Mouse (Mus musculus): Measurements from ENCODE around the gene Sdk2. TPM values are rescaled to one million over a fixed set of nuclear protein-coding genes. Genes with fewer than 3 reads are reported as not detected.
A peak's percentile ranks its signal among the peaks of the same experiment; 100 is the strongest.

Sdk2 gene
- polyA plus RNA-seq, 1 experiment from 2014 or later = 2.5 TPM

- H3K9ac ChIP-seq (ENCODE audit: low read length) = no peak overlapping the region
- no peak overlapping the region for H3K4me3 ChIP-seq (replicated peaks; ENCODE audit: low read length)
- H3K9me3 ChIP-seq (replicated peaks; ENCODE audit: control insufficient read depth, low read length) = no peaks in the 10 kb centered on the region
- H3K4me2 ChIP-seq (ENCODE audit: low read depth, low read length) = no peak overlapping the region
- H3K27ac ChIP-seq (ENCODE audit: low read length) = no peak overlapping the region
- H3K4me1 ChIP-seq (ENCODE audit: control insufficient read depth, insufficient read depth, low read length) = 0 out of 2 replicates have a peak, but pooled peaks cover 8% of the 10 kb centered on the region
- no peak for ATAC-seq (ENCODE audit: insufficient read depth, low FRiP score)
- WGBS = 65% methylated on average over 8 of the region's 8 CpGs
- 0 out of 2 replicates have a peak, but pooled peaks cover 3% of the 10 kb centered on the region for H3K27me3 ChIP-seq (ENCODE audit: control insufficient read depth, insufficient read depth, low read length)
- no peaks in the 10 kb centered on the region for H3K36me3 ChIP-seq (ENCODE audit: control insufficient read depth, insufficient read depth, low read length)
These were observed 75.0 kb downstream of the Sdk2 start for GRCm38 (mm10) chr11:113991886-113992285.

- 5% methylated on average over 6 of the region's 6 CpGs for WGBS
These were observed 76.4 kb downstream of the Sdk2 start for GRCm38 (mm10) chr11:113990466-113990865.

DNA sequence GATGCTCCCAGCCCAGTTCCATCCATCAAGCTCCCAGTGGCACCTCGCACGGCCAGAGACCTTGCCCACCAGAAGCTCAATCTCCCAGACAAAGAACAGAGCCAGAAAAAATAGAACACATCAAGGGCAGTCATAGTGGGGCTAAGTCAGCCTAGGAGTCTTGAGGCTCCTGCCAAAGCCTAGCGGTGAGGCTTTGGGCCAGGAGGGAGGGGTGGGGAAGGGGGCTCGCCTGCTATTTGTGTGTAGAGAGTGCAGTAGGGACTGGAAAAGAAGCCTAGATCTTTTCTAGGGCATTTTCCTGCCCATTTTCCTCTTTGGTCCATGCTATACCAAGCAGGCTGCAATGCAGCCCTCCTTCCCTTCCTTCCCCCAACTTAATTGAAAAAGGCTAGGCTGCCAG is 76.8 kb downstream of the Sdk2 start:
- Histone ChIP-seq H3K9me3 (replicated peaks; ENCODE audit: control insufficient read depth, low read length) (no peaks in the 10 kb centered on the region), H3K4me3 (replicated peaks; ENCODE audit: low read length) (no peak overlapping the region), H3K4me1 (ENCODE audit: control insufficient read depth, insufficient read depth, low read length) (peaks cover 17% of the 10 kb centered on the region), H3K4me2 (ENCODE audit: low read depth, low read length) (peak overlapping the region; percentile 38; the same call in 1 of the 2 replicates), H3K9ac (ENCODE audit: low read length) (no peak overlapping the region), H3K27ac (ENCODE audit: low read length) (no peak overlapping the region), H3K27me3 (ENCODE audit: control insufficient read depth, insufficient read depth, low read length) (0 out of 2 replicates have a peak, but pooled peaks cover 3% of the 10 kb centered on the region), H3K36me3 (ENCODE audit: control insufficient read depth, insufficient read depth, low read length) (no peaks in the 10 kb centered on the region)
- no peak for ATAC-seq (ENCODE audit: insufficient read depth, low FRiP score)
- WGBS = 27% methylated on average over 4 of the region's 4 CpGs

More at GRCm38 (mm10) chr11:113990466-113990865, 76.4 kb downstream of the Sdk2 start:
- Histone ChIP-seq H3K27me3 (ENCODE audit: control insufficient read depth, insufficient read depth, low read length) (0 out of 2 replicates have a peak, but pooled peaks cover 3% of the 10 kb centered on the region), H3K4me3 (replicated peaks; ENCODE audit: low read length) (no peak overlapping the region; the same call in 1 of the 2 replicates), H3K9me3 (replicated peaks; ENCODE audit: control insufficient read depth, low read length) (no peaks in the 10 kb centered on the region), H3K9ac (ENCODE audit: low read length) (no peak overlapping the region), H3K27ac (ENCODE audit: low read length) (no peak overlapping the region), H3K4me2 (ENCODE audit: low read depth, low read length) (peak overlapping the region; percentile 38), H3K4me1 (ENCODE audit: control insufficient read depth, insufficient read depth, low read length) (peaks cover 17% of the 10 kb centered on the region), H3K36me3 (ENCODE audit: control insufficient read depth, insufficient read depth, low read length) (no peaks in the 10 kb centered on the region)
- 0 out of 2 replicates have a peak, but pooled peaks have one; percentile 26 for ATAC-seq (ENCODE audit: insufficient read depth, low FRiP score)

DNA sequence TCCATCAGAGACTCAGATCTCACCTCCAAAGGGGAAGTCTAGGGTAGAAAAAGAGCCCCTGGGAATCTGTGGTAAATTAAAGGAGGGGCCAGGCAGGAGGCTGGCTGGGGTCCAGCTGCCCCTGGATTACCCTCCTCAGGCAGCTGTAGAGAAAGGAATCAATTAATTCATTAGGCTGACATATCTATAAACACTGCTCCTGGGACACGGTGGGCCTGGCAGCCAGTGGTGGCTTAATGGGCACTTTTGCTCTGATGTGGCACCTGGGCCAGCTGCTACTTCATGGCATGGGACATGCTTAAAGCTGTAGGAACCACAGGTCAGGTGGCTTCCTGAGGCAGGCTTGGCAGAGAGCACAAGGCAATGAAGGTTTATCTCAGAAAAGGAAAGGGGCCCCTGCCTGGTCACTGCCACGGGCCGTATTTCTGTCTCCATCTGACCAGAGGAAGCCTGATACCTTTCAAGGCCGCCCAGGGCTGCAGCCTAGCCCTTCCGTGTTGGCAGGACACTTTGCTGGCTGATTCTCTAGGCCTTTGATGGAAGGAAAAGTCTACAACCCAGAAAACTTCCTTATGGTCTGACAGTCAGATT is 80.9 kb downstream of the Sdk2 start:
- H3K4me3 ChIP-seq (replicated peaks; ENCODE audit: low read length) = no peak overlapping the region

DNA sequence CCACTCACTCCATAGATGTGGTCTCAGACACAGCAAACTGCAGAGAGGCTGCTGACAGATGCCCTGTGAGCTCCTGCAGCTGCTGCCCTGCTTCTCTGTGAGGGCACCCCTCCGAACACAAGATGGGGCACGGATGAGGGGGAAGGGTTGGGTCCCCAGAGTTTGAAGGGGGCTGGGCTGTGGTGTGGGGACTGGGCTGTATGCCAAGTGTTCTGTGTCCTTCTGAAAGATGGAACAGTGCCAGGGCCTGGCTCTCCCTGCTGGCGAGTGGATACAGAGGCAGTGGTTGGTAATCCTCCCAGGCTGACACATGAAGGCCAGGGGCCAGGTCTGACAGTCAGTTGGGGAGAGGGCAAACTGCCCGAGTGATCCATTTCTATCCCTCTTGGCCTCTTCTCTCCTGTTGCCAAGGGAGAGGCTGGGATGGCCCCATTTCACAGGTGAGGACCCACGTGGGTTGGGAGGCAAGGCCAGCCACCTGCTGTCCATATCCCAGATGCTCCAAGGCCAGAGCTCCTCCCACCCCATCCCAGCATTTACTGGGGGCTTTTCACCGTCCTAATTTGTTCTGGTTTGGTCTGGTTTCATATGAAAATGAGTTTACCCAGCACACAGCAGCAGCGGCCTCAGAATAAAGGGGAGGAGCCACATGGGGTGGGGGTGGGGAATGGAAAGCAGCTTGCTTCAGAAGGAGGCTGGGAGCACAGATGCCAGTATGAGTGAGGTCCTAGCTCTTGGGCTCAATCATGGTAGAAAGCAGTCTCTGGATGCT is 84.9 kb downstream of the Sdk2 start:
- Histone ChIP-seq H3K9ac (ENCODE audit: low read length) (no peak overlapping the region), H3K4me3 (replicated peaks; ENCODE audit: low read length) (no peak overlapping the region), H3K4me2 (ENCODE audit: low read depth, low read length) (no peak overlapping the region), H3K27me3 (ENCODE audit: control insufficient read depth, insufficient read depth, low read length) (no peaks in the 10 kb centered on the region), H3K9me3 (replicated peaks; ENCODE audit: control insufficient read depth, low read length) (no peaks in the 10 kb centered on the region), H3K27ac (ENCODE audit: low read length) (no peak overlapping the region), H3K36me3 (ENCODE audit: control insufficient read depth, insufficient read depth, low read length) (no peaks in the 10 kb centered on the region), H3K4me1 (ENCODE audit: control insufficient read depth, insufficient read depth, low read length) (peaks cover 15% of the 10 kb centered on the region)
- peak; percentile 61; the same call in 1 of the 2 replicates for ATAC-seq (ENCODE audit: insufficient read depth, low FRiP score)
- 36% methylated on average over 7 of the region's 7 CpGs for WGBS

More for the DNA sequence above, 80.9 kb downstream of the Sdk2 start:
- Histone ChIP-seq H3K9me3 (replicated peaks; ENCODE audit: control insufficient read depth, low read length) (no peaks in the 10 kb centered on the region), H3K4me1 (ENCODE audit: control insufficient read depth, insufficient read depth, low read length) (peaks cover 23% of the 10 kb centered on the region), H3K9ac (ENCODE audit: low read length) (0 out of 2 replicates have a peak overlapping the region, but pooled peaks have one; percentile 1), H3K4me2 (ENCODE audit: low read depth, low read length) (no peak overlapping the region), H3K27me3 (ENCODE audit: control insufficient read depth, insufficient read depth, low read length) (0 out of 2 replicates have a peak, but pooled peaks cover 3% of the 10 kb centered on the region), H3K27ac (ENCODE audit: low read length) (no peak overlapping the region), H3K36me3 (ENCODE audit: control insufficient read depth, insufficient read depth, low read length) (no peaks in the 10 kb centered on the region)
- WGBS = 32% methylated on average over 5 of the region's 5 CpGs
- no peak for ATAC-seq (ENCODE audit: insufficient read depth, low FRiP score)

DNA sequence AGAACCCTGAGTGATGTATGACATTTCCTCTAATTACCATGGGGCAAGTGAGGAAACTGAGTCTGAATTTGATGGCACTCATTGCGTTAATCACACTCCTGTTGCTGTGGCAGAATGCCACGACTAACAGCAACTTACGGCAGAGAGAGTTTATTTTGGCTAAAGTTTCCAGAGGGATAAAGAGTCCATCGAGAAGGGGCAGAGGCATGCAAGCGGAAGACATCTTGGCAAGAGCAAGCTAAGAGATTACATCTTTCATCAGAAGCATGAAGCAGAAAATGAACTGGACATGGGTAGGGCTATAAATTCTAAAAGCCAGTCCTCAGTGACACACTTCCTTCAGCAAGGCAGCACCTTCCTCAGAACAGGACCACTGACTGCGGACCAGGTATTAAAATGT is 85.8 kb downstream of the Sdk2 start:
- H3K27me3 ChIP-seq (ENCODE audit: control insufficient read depth, insufficient read depth, low read length) = no peaks in the 10 kb centered on the region
- H3K9me3 ChIP-seq (replicated peaks; ENCODE audit: control insufficient read depth, low read length) = no peaks in the 10 kb centered on the region
- H3K27ac ChIP-seq (ENCODE audit: low read length) = no peak overlapping the region
- no peak overlapping the region for H3K4me3 ChIP-seq (replicated peaks; ENCODE audit: low read length)
- H3K9ac ChIP-seq (ENCODE audit: low read length) = no peak overlapping the region
- whole genome bisulfite sequencing = 61% methylated on average over 6 of the region's 6 CpGs
- no peak overlapping the region for H3K4me2 ChIP-seq (ENCODE audit: low read depth, low read length)
- no peaks in the 10 kb centered on the region for H3K36me3 ChIP-seq (ENCODE audit: control insufficient read depth, insufficient read depth, low read length)
- peaks cover 12% of the 10 kb centered on the region for H3K4me1 ChIP-seq (ENCODE audit: control insufficient read depth, insufficient read depth, low read length)
- no peak for ATAC-seq (ENCODE audit: insufficient read depth, low FRiP score)

GRCm38 (mm10) chr11:113978318-113978717 is 88.5 kb downstream of the Sdk2 start:
- H3K4me3 ChIP-seq (replicated peaks; ENCODE audit: low read length) = no peak overlapping the region
- H3K4me2 ChIP-seq (ENCODE audit: low read depth, low read length) = no peak overlapping the region
- no peaks in the 10 kb centered on the region for H3K9me3 ChIP-seq (replicated peaks; ENCODE audit: control insufficient read depth, low read length)
- no peak overlapping the region for H3K9ac ChIP-seq (ENCODE audit: low read length)
- H3K36me3 ChIP-seq (ENCODE audit: control insufficient read depth, insufficient read depth, low read length) = no peaks in the 10 kb centered on the region
- no peaks in the 10 kb centered on the region for H3K27me3 ChIP-seq (ENCODE audit: control insufficient read depth, insufficient read depth, low read length)
- 96% methylated on average over 12 of the region's 12 CpGs for WGBS
- no peak for ATAC-seq (ENCODE audit: insufficient read depth, low FRiP score)
- no peak overlapping the region for H3K27ac ChIP-seq (ENCODE audit: low read length)
- peaks cover 9% of the 10 kb centered on the region for H3K4me1 ChIP-seq (ENCODE audit: control insufficient read depth, insufficient read depth, low read length)

DNA sequence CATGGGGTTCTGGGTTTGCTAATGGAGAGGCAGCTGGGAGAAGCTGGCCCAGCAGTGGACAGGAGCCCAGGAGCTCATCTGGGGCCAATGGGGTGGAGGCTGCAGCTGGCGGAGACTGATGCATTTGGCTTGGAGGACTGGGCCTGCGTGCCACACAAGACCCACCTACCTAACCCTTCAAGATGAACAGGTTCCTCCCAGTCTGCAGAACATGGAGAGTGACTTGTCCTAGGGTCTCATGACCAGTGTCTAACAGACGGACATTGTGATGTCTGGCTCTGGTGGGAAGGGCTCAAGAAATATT is 91.2 kb downstream of the Sdk2 start:
- 65% methylated on average over 3 of the region's 3 CpGs for WGBS
- Histone ChIP-seq H3K9ac (ENCODE audit: low read length) (no peak overlapping the region), H3K9me3 (replicated peaks; ENCODE audit: control insufficient read depth, low read length) (no peaks in the 10 kb centered on the region; the same call in 1 of the 2 replicates), H3K36me3 (ENCODE audit: control insufficient read depth, insufficient read depth, low read length) (no peaks in the 10 kb centered on the region), H3K27ac (ENCODE audit: low read length) (no peak overlapping the region), H3K4me1 (ENCODE audit: control insufficient read depth, insufficient read depth, low read length) (peaks cover 3% of the 10 kb centered on the region; the same call in 1 of the 2 replicates), H3K27me3 (ENCODE audit: control insufficient read depth, insufficient read depth, low read length) (no peaks in the 10 kb centered on the region), H3K4me3 (replicated peaks; ENCODE audit: low read length) (no peak overlapping the region), H3K4me2 (ENCODE audit: low read depth, low read length) (no peak overlapping the region)
- no peak for ATAC-seq (ENCODE audit: insufficient read depth, low FRiP score)

Measured in stomach, embryonic 16.5 days (tissue).